Mouse (Mus musculus) spleen, postnatal 14 days (tissue): ENCODE measurements around the gene Cnih2.
A peak's percentile ranks its signal among the peaks of the same experiment; 100 is the strongest.

Source experiments
- DNase-seq, 2 experiments: peaks; one replicate each; pipeline ENCODE4 v3.0.0; 2021 to 2022; ENCODE audit warnings: low spot score in 2 of 2

The Cnih2 gene

GRCm38 (mm10) chr19:5067867-5068569 is 30.3 kb downstream of the Cnih2 start, which contains the start of gene Cd248:
Cd248 (plus strand) TSS chr19:5068078.
- DNase-seq: no peak

- no peak for DNase-seq
Observed at GRCm38 (mm10) chr19:5067040-5067799, 31.1 kb downstream of the Cnih2 start.

- DNase-seq: no peak
Observed at GRCm38 (mm10) chr19:5065104-5065503, 33.2 kb downstream of the Cnih2 start.

GRCm38 (mm10) chr19:5062446-5062845 is 35.9 kb downstream of the Cnih2 start:
- no peak for DNase-seq

GRCm38 (mm10) chr19:5062041-5062440 is 36.3 kb downstream of the Cnih2 start:
- DNase-seq: no peak

GRCm38 (mm10) chr19:5060365-5061330 is 37.7 kb downstream of the Cnih2 start:
- no peak for DNase-seq

GRCm38 (mm10) chr19:5058801-5059771 is 39.2 kb downstream of the Cnih2 start:
- DNase-seq: no peak

GRCm38 (mm10) chr19:5057876-5058775 is 40.2 kb downstream of the Cnih2 start:
- no peak for DNase-seq

- no peak for DNase-seq
Observed at GRCm38 (mm10) chr19:5056251-5056650, 42.1 kb downstream of the Cnih2 start.

GRCm38 (mm10) chr19:5053909-5054308 is 44.4 kb downstream of the Cnih2 start:
- peak in 1 of 2 experiments; percentile 56 for DNase-seq

- DNase-seq: no peak
Observed at GRCm38 (mm10) chr19:5052853-5053252, 45.5 kb downstream of the Cnih2 start.

GRCm38 (mm10) chr19:5052166-5052822 is 46.0 kb downstream of the Cnih2 start:
- DNase-seq: no peak

- DNase-seq: no peak
Observed at GRCm38 (mm10) chr19:5051515-5051914, 46.8 kb downstream of the Cnih2 start.

GRCm38 (mm10) chr19:5051031-5051430 is 47.3 kb downstream of the Cnih2 start:
- DNase-seq: no peak

GRCm38 (mm10) chr19:5050047-5050905 is 48.0 kb downstream of the Cnih2 start, which contains the start of gene Rin1:
Rin1 (plus strand) TSS chr19:5050481.
- no peak for DNase-seq

GRCm38 (mm10) chr19:5049325-5049724 is 49.0 kb downstream of the Cnih2 start:
- DNase-seq: no peak

GRCm38 (mm10) chr19:5048138-5049056 is 49.9 kb downstream of the Cnih2 start:
- DNase-seq: no peak
